Mouse (Mus musculus): ENCODE measurements around the gene Vim. TPM values are rescaled to one million over a fixed set of nuclear protein-coding genes. Genes with fewer than 3 reads are reported as not detected.
"Not testable (repeated sequence)": the region's sequence is repeated elsewhere in the genome, so short reads cannot be mapped to it uniquely, and the experiment has no call there.

Vim gene
- polyA plus RNA-seq, 1 experiment: 227 TPM

DNA sequence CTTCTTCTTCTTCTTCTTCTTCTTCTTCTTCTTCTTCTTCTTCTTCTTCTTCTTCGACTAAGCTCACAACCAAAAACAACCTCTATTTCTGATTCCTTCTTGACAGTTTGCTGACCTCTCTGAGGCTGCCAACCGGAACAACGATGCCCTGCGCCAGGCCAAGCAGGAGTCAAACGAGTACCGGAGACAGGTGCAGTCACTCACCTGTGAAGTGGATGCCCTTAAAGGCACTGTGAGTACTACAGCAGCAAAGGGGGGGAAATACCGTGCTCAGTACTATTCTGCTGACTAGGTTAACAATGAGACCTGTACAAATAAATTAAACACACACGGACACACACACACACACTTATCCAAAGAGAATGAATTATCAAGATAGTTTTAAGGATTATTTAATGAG, 5.6 kb downstream of the Vim start:
- Histone ChIP-seq H3K27ac (ENCODE audit: insufficient read depth, low read length) (no peak overlapping the region), H3K27me3 (ENCODE audit: control insufficient read depth, insufficient read depth, low read length) (peaks cover 2% of the 10 kb centered on the region; the same call in 1 of the 2 replicates), H3K4me3 (replicated peaks; ENCODE audit: insufficient read depth, low read depth, low read length) (no peak overlapping the region), H3K4me1 (ENCODE audit: control insufficient read depth, insufficient read depth, low read length) (peaks cover 8% of the 10 kb centered on the region)
- no peak for DNase-seq
- no peak for TF ChIP-seq POLR2A (IDR thresholded peaks at IDR 0.05; ENCODE audit: borderline replicate concordance, insufficient read depth, low read length)
- TF ChIP-seq CTCF (IDR thresholded peaks at IDR 0.05; ENCODE audit: borderline replicate concordance, insufficient read depth, low read depth, low read length): no peak
- WGBS: 68% methylated on average over 8 of the region's 8 CpGs

DNA sequence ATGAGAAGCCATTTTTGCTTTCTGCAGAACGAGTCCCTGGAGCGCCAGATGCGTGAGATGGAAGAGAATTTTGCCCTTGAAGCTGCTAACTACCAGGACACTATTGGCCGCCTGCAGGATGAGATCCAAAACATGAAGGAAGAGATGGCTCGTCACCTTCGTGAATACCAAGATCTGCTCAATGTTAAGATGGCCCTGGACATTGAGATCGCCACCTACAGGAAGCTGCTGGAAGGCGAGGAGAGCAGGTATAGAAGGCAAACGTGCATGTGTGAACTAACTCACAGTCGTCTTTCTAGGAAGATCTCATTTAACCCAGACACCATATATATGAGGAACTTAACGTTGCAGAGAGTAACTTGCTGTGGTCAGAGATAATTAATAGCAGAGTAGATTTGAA, 6.3 kb downstream of the Vim start:
- no peak for DNase-seq
- TF ChIP-seq CTCF (IDR thresholded peaks at IDR 0.05; ENCODE audit: borderline replicate concordance, insufficient read depth, low read depth, low read length) (no peak), POLR2A (IDR thresholded peaks at IDR 0.05; ENCODE audit: borderline replicate concordance, insufficient read depth, low read length) (no peak)
- Histone ChIP-seq H3K27me3 (ENCODE audit: control insufficient read depth, insufficient read depth, low read length) (peaks cover 2% of the 10 kb centered on the region; the same call in 1 of the 2 replicates), H3K27ac (ENCODE audit: insufficient read depth, low read length) (no peak overlapping the region), H3K4me3 (replicated peaks; ENCODE audit: insufficient read depth, low read depth, low read length) (no peak overlapping the region), H3K4me1 (ENCODE audit: control insufficient read depth, insufficient read depth, low read length) (peaks cover 8% of the 10 kb centered on the region)
- 68% methylated on average over 11 of the region's 11 CpGs for WGBS

DNA sequence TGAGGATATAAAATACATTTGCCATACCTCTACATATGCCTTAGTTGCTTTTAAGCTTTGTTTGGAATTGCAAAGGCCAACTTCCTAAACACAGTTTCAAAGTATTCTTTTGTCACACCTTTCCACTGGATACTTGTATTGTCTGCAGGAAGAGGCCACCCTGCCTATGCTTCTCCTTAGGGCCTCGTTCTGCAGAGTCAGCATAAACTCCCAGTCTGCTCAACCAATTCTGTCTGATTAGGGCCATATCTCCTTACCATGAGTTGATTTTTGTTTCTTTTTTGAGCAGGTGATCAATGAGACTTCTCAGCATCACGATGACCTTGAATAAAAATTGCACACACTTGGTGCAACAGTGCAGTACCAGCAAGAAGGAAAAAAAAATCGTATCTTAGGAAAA, 8.5 kb downstream of the Vim start:
- no peak for TF ChIP-seq CTCF (IDR thresholded peaks at IDR 0.05; ENCODE audit: borderline replicate concordance, insufficient read depth, low read depth, low read length)
- TF ChIP-seq POLR2A (IDR thresholded peaks at IDR 0.05; ENCODE audit: borderline replicate concordance, insufficient read depth, low read length): no peak
- Histone ChIP-seq H3K4me1 (ENCODE audit: control insufficient read depth, insufficient read depth, low read length) (peaks cover 5% of the 10 kb centered on the region), H3K27me3 (ENCODE audit: control insufficient read depth, insufficient read depth, low read length) (no peaks in the 10 kb centered on the region), H3K27ac (ENCODE audit: insufficient read depth, low read length) (no peak overlapping the region), H3K4me3 (replicated peaks; ENCODE audit: insufficient read depth, low read depth, low read length) (no peak overlapping the region)
- 78% methylated on average over 3 of the region's 3 CpGs for WGBS
- no peak for DNase-seq

DNA sequence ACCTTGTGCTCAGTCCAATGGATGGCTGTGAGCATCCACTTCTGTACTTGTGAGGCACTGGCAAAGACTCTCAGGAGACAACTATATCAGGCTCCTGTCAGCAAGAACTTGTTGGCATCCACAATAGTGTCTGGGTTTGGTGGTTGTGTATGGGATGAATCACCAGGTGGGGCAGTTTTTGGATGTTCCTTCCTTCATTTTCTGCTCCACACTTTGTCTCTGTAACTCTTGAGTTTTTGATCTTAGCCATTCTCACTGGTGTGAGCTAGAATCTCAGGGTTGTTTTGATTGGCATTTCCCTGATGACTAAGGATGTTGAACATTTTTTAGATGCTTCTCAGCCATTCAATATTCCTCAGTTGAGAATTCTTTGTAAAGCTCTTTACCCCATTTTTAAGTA, 10.0 kb downstream of the Vim start:
- H3K27me3 ChIP-seq (ENCODE audit: control insufficient read depth, insufficient read depth, low read length); DNase-seq; H3K4me3 ChIP-seq (replicated peaks; ENCODE audit: insufficient read depth, low read depth, low read length); H3K4me1 ChIP-seq (ENCODE audit: control insufficient read depth, insufficient read depth, low read length); H3K27ac ChIP-seq (ENCODE audit: insufficient read depth, low read length): not testable (repeated sequence)

DNA sequence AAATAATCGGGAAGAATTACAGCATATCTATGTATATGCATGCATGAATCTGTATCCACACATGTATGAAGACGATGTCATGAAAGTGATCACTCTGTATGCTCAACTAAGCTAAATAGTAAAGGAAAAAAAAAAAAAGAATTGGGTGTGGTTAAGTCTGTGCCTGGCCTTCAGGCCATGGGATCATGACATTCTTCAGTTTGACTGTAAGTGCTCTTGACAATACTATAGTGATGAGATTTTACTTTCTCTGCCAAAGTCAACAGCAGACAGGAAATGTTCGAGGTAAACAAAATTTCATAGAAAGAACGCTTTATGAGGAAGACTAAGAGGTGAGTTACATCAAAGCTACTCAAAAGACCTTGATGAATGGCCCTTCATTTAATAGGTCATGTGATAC, 19.6 kb downstream of the Vim start:
- no peak for TF ChIP-seq POLR2A (IDR thresholded peaks at IDR 0.05; ENCODE audit: borderline replicate concordance, insufficient read depth, low read length)
- no peak for TF ChIP-seq CTCF (IDR thresholded peaks at IDR 0.05; ENCODE audit: borderline replicate concordance, insufficient read depth, low read depth, low read length)
- no peaks in the 10 kb centered on the region for H3K4me1 ChIP-seq (ENCODE audit: control insufficient read depth, insufficient read depth, low read length)
- H3K27me3 ChIP-seq (ENCODE audit: control insufficient read depth, insufficient read depth, low read length): no peaks in the 10 kb centered on the region
- no peak for DNase-seq
- H3K4me3 ChIP-seq (replicated peaks; ENCODE audit: insufficient read depth, low read depth, low read length): no peak overlapping the region
- H3K27ac ChIP-seq (ENCODE audit: insufficient read depth, low read length): no peak overlapping the region
- WGBS: 86% methylated on average over 4 of the region's 4 CpGs

DNA sequence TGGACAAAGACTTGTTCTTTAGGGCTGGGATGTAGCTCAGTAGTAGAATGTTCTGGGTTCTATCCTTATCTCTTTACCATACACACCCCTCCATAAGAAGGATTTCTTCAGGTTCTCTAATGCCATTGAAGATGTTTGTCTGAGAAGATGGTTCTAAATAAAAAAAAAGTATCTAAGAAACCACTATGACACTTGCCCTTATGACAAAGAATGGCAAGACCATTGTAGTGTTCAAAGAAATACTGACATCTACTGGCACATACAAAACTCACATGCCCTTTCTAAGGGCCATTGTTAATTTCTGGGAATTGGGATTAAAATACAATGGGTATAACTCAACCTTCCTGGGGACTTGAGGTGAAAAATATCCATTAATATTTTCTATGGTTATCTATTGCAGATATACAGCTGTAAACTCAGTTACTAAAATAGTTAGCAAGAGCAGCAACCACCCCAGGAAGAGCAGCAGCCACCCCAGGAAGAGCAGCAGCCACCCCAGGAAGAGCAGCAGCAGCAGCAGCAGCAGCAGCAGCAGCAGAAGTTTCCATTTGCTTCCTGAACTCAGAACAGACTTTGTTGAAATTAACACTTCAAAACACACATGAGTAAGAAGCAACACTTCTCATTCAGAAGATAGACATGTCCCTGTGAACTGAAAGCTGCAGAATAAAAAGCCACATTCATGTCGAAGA, 23.4 kb downstream of the Vim start:
- H3K27me3 ChIP-seq (ENCODE audit: control insufficient read depth, insufficient read depth, low read length): no peaks in the 10 kb centered on the region
- no peaks in the 10 kb centered on the region for H3K4me1 ChIP-seq (ENCODE audit: control insufficient read depth, insufficient read depth, low read length)
- H3K27ac ChIP-seq (ENCODE audit: insufficient read depth, low read length): no peak overlapping the region
- 93% methylated on average over 1 of the region's 1 CpGs for WGBS
- H3K4me3 ChIP-seq (replicated peaks; ENCODE audit: insufficient read depth, low read depth, low read length): no peak overlapping the region
- TF ChIP-seq CTCF (IDR thresholded peaks at IDR 0.05; ENCODE audit: borderline replicate concordance, insufficient read depth, low read depth, low read length) (no peak; the same call in 1 of the 2 replicates), POLR2A (IDR thresholded peaks at IDR 0.05; ENCODE audit: borderline replicate concordance, insufficient read depth, low read length) (no peak)
- no peak for DNase-seq

DNA sequence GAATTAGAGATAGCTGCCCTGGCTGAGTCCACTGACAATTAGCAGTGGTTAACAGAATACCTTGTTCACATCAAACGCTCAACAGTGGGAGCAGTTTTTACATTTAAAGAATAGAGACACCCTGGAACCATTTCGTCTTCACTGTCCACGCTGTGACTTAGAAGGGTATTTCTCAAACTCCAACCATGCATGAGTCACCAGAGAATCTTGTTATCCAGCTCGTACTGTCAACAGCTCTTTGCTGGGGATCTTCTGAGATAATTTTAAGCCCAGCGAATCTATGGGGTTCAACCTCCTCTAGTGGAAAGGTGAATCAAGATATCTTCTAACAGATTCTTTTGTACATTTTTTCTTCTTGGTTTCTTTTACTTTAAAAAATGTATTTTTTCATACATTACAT, 24.4 kb downstream of the Vim start:
- Histone ChIP-seq H3K4me3 (replicated peaks; ENCODE audit: insufficient read depth, low read depth, low read length) (no peak overlapping the region), H3K4me1 (ENCODE audit: control insufficient read depth, insufficient read depth, low read length) (no peaks in the 10 kb centered on the region), H3K27me3 (ENCODE audit: control insufficient read depth, insufficient read depth, low read length) (no peaks in the 10 kb centered on the region), H3K27ac (ENCODE audit: insufficient read depth, low read length) (no peak overlapping the region)
- 73% methylated on average over 5 of the region's 5 CpGs for WGBS
- no peak for DNase-seq
- TF ChIP-seq POLR2A (IDR thresholded peaks at IDR 0.05; ENCODE audit: borderline replicate concordance, insufficient read depth, low read length): no peak

DNA sequence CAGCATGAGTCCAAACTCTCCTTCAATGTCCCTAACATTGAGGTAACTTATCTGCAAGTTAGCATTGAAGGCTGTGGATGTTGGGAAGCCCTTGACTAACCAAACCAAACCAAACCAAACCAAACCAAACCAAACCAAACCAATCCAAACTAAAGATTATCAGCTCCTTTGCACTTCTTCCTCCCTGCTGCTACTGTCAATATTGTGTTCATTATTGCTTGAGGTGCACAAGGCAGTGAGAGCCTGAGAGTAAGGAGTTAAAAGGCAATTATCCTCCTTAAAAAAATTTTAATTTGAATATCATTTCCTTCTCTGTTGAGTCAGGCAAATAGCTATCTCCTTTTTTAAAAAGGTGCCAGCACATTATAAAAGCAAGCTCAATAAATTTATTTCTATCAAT, 29.4 kb downstream of the Vim start:
- H3K4me3 ChIP-seq (replicated peaks; ENCODE audit: insufficient read depth, low read depth, low read length): no peak overlapping the region
- H3K27ac ChIP-seq (ENCODE audit: insufficient read depth, low read length): no peak overlapping the region
- no peak for DNase-seq
- H3K4me1 ChIP-seq (ENCODE audit: control insufficient read depth, insufficient read depth, low read length): no peaks in the 10 kb centered on the region
- no peaks in the 10 kb centered on the region for H3K27me3 ChIP-seq (ENCODE audit: control insufficient read depth, insufficient read depth, low read length)
- no peak for TF ChIP-seq POLR2A (IDR thresholded peaks at IDR 0.05; ENCODE audit: borderline replicate concordance, insufficient read depth, low read length)
- TF ChIP-seq CTCF (IDR thresholded peaks at IDR 0.05; ENCODE audit: borderline replicate concordance, insufficient read depth, low read depth, low read length): no peak

DNA sequence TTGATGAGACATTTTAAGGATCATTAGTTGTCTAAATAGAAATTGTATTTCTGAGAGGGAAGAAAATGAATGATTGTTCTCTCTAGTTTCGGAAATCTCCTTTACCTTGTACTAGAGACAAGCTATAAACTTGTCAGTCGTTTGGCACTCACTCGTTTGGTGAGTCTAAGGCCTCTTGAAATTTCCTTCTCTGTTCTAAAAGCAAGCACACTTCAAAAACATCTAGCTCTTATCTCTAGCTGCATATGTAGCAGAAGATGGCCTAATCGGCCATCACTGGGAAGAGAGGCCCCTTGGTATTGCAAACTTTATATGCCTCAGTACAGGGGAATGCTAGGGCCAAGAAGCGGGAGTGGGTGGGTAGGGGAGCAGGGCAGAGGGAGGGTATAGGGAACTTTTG, 29.9 kb downstream of the Vim start:
- DNase-seq; H3K4me1 ChIP-seq (ENCODE audit: control insufficient read depth, insufficient read depth, low read length); H3K4me3 ChIP-seq (replicated peaks; ENCODE audit: insufficient read depth, low read depth, low read length); H3K27me3 ChIP-seq (ENCODE audit: control insufficient read depth, insufficient read depth, low read length); H3K27ac ChIP-seq (ENCODE audit: insufficient read depth, low read length): not testable (repeated sequence)
- 90% methylated on average over 5 of the region's 5 CpGs for WGBS
